Mouse (Mus musculus) heart, postnatal 0 days (tissue): Measurements from ENCODE around the gene Ccdc155. TPM values are rescaled to one million over a fixed set of nuclear protein-coding genes. Genes with fewer than 3 reads are reported as not detected.

Source experiments
- ATAC-seq: fragments of 200-750 bp; cut with Nextera tagmentation; 2 replicates; pipeline ENCODE4 v1.8.0; 2017; ENCODE audit warnings: low read depth, moderate number of reproducible peaks, moderate library complexity; ENCODE audit not compliant: insufficient read depth
- DNase-seq: peaks from one replicate; pipeline ENCODE4 v3.0.0-alpha.2; 2016; ENCODE audit warnings: low spot score
- H3K27ac ChIP-seq: fragments of 300-500 bp; sonication (generic); 2 replicates; pipeline ENCODE4 v1.5.1; 2014; ENCODE audit warnings: low read depth, mild to moderate bottlenecking
- H3K27me3 ChIP-seq: fragments of 300-500 bp; sonication (generic); 2 replicates; pipeline ENCODE4 v1.6.1; 2014; ENCODE audit warnings: low read length, mixed read lengths; ENCODE audit not compliant: control insufficient read depth, insufficient read depth
- H3K36me3 ChIP-seq: fragments of 300-500 bp; sonication (generic); replicated peaks from 2 replicates; pipeline ENCODE4 v1.6.1; 2014; ENCODE audit warnings: low read length, mixed read lengths; ENCODE audit not compliant: control insufficient read depth, insufficient read depth
- H3K4me1 ChIP-seq: fragments of 300-500 bp; sonication (generic); 2 replicates; pipeline ENCODE4 v1.6.1; 2014; ENCODE audit warnings: antibody characterized with exemption; ENCODE audit not compliant: control insufficient read depth, insufficient read depth
- H3K4me2 ChIP-seq: fragments of 300-500 bp; sonication (generic); 2 replicates; pipeline ENCODE4 v1.6.1; 2014; ENCODE audit warnings: low read depth, mild to moderate bottlenecking, low read length, moderate library complexity
- H3K4me3 ChIP-seq: fragments of 300-500 bp; sonication (generic); 2 replicates; pipeline ENCODE4 v1.5.1; 2014; ENCODE audit warnings: low read depth, low read length
- H3K9ac ChIP-seq: fragments of 300-500 bp; sonication (generic); replicated peaks from 2 replicates; pipeline ENCODE4 v1.6.1; 2014; ENCODE audit warnings: low read depth, low read length, mixed read lengths
- H3K9me3 ChIP-seq: fragments of 300-500 bp; sonication (generic); replicated peaks from 2 replicates; pipeline ENCODE4 v1.6.1; 2016; ENCODE audit warnings: low read length; ENCODE audit not compliant: control insufficient read depth
- CTCF ChIP-seq: IDR thresholded peaks from 2 replicates; pipeline ENCODE4 v1.5.1; 2016; ENCODE audit warnings: antibody characterized with exemption, control low read depth, low read depth
- EP300 ChIP-seq: IDR thresholded peaks from 2 replicates; pipeline ENCODE4 v1.6.1; 2016; ENCODE audit warnings: antibody characterized with exemption, low read depth
- WGBS: fragments of 180-500 bp; shearing (Covaris S2); extraction: QIAGEN DNeasy Blood & Tissue Kit; methylation state at CpG from one replicate; pipeline ENCODE4 v1.1.7; 2014; 5-methylcytosine and 5-hydroxymethylcytosine counted together
- polyA plus RNA-seq: library from polyadenylated mRNA; unstranded; fragments of >200 nt; fragmentation: Nextera tagmentation; extraction: Ambion mirVana; gene quantifications from 2 replicates; pipeline ENCODE4 v1.2.1, GENCODE M21; 2015
- total RNA-seq: library from RNA; depleted of rRNA; stranded (reverse); fragments of >200 nt; gene quantifications from 2 replicates; pipeline ENCODE4 v1.2.3, GENCODE M21; 2014; ENCODE audit warnings: low replicate concordance

The Ccdc155 gene
- total and polyA plus RNA-seq, 2 experiments from 2014 or later: 0.14 TPM; not detected in 1

- H3K4me3 ChIP-seq: no peak overlapping the region
- 78% methylated on average over 3 of the region's 3 CpGs for WGBS
These were observed 43.8 kb downstream of the Ccdc155 start for GRCm38 (mm10) chr7:45160866-45161265.

GRCm38 (mm10) chr7:45160316-45160800, 44.3 kb downstream of the Ccdc155 start:
- TF ChIP-seq CTCF (no peak), EP300 (no peak)
- no peak overlapping the region for H3K4me2 ChIP-seq

More at GRCm38 (mm10) chr7:45160866-45161265, 43.8 kb downstream of the Ccdc155 start:
- no peak for TF ChIP-seq CTCF
- no peak for TF ChIP-seq EP300
- Histone ChIP-seq H3K9ac (no peak overlapping the region), H3K4me2 (no peak overlapping the region), H3K36me3 (peaks cover 11% of the 10 kb centered on the region; the same call in 1 of the 2 replicates), H3K4me1 (0 out of 2 replicates have a peak, but pooled peaks cover 6% of the 10 kb centered on the region), H3K9me3 (no peaks in the 10 kb centered on the region), H3K27ac (no peak overlapping the region), H3K27me3 (peaks cover 35% of the 10 kb centered on the region)
- DNase-seq: no peak
- ATAC-seq: no peak

GRCm38 (mm10) chr7:45158991-45159390, 45.7 kb downstream of the Ccdc155 start:
- Histone ChIP-seq H3K27me3 (peaks cover 17% of the 10 kb centered on the region), H3K36me3 (peaks cover 11% of the 10 kb centered on the region; the same call in 1 of the 2 replicates), H3K4me3 (no peak overlapping the region), H3K9ac (no peak overlapping the region), H3K4me1 (no peaks in the 10 kb centered on the region), H3K27ac (no peak overlapping the region), H3K4me2 (no peak overlapping the region), H3K9me3 (no peaks in the 10 kb centered on the region)
- ATAC-seq (no peak), DNase-seq (no peak)
- 89% methylated on average over 6 of the region's 6 CpGs for WGBS
- TF ChIP-seq CTCF: no peak
- no peak for TF ChIP-seq EP300

More at GRCm38 (mm10) chr7:45160316-45160800, 44.3 kb downstream of the Ccdc155 start:
- peaks cover 30% of the 10 kb centered on the region for H3K27me3 ChIP-seq
- no peak overlapping the region for H3K9ac ChIP-seq
- ATAC-seq: no peak
- no peaks in the 10 kb centered on the region for H3K9me3 ChIP-seq
- DNase-seq: no peak
- 0 out of 2 replicates have a peak, but pooled peaks cover 6% of the 10 kb centered on the region for H3K4me1 ChIP-seq
- peaks cover 11% of the 10 kb centered on the region; the same call in 1 of the 2 replicates for H3K36me3 ChIP-seq
- no peak overlapping the region for H3K27ac ChIP-seq
- WGBS: 93% methylated on average over 6 of the region's 6 CpGs
- no peak overlapping the region for H3K4me3 ChIP-seq

GRCm38 (mm10) chr7:45157459-45157858, 47.2 kb downstream of the Ccdc155 start:
- no peak overlapping the region for H3K4me2 ChIP-seq
- H3K9me3 ChIP-seq: no peaks in the 10 kb centered on the region
- no peak for DNase-seq
- H3K27me3 ChIP-seq: peaks cover 2% of the 10 kb centered on the region; the same call in 1 of the 2 replicates
- WGBS: 83% methylated on average over 14 of the region's 14 CpGs
- ATAC-seq: no peak
- H3K4me1 ChIP-seq: 0 out of 2 replicates have a peak, but pooled peaks cover 7% of the 10 kb centered on the region
- no peak for TF ChIP-seq CTCF
- no peak for TF ChIP-seq EP300
- peaks cover 11% of the 10 kb centered on the region; the same call in 1 of the 2 replicates for H3K36me3 ChIP-seq
- H3K9ac ChIP-seq: no peak overlapping the region
- no peak overlapping the region for H3K27ac ChIP-seq
- H3K4me3 ChIP-seq: no peak overlapping the region

- no peaks in the 10 kb centered on the region for H3K9me3 ChIP-seq
- DNase-seq: no peak
- peaks cover 11% of the 10 kb centered on the region; the same call in 1 of the 2 replicates for H3K36me3 ChIP-seq
- no peak overlapping the region for H3K4me2 ChIP-seq
- H3K27ac ChIP-seq: no peak overlapping the region
- no peak for TF ChIP-seq CTCF
- H3K4me3 ChIP-seq: no peak overlapping the region
- no peak for ATAC-seq
- H3K4me1 ChIP-seq: 0 out of 2 replicates have a peak, but pooled peaks cover 7% of the 10 kb centered on the region
- H3K9ac ChIP-seq: no peak overlapping the region
- H3K27me3 ChIP-seq: no peaks in the 10 kb centered on the region
- WGBS: 87% methylated on average over 15 of the region's 15 CpGs
These were observed 48.5 kb downstream of the Ccdc155 start for GRCm38 (mm10) chr7:45156206-45156605.

- Histone ChIP-seq H3K9ac (no peak overlapping the region), H3K4me1 (0 out of 2 replicates have a peak, but pooled peaks cover 7% of the 10 kb centered on the region), H3K36me3 (peaks cover 11% of the 10 kb centered on the region; the same call in 1 of the 2 replicates), H3K9me3 (no peaks in the 10 kb centered on the region), H3K27me3 (no peaks in the 10 kb centered on the region), H3K4me2 (no peak overlapping the region), H3K4me3 (no peak overlapping the region), H3K27ac (no peak overlapping the region)
- no peak for DNase-seq
- 83% methylated on average over 9 of the region's 9 CpGs for WGBS
- no peak for ATAC-seq
- TF ChIP-seq CTCF: no peak
- no peak for TF ChIP-seq EP300
These were observed 49.1 kb downstream of the Ccdc155 start for GRCm38 (mm10) chr7:45155590-45155989.
